8 mouse cellular contexts compared by ENCODE assay signal in the genomic region with DNA sequence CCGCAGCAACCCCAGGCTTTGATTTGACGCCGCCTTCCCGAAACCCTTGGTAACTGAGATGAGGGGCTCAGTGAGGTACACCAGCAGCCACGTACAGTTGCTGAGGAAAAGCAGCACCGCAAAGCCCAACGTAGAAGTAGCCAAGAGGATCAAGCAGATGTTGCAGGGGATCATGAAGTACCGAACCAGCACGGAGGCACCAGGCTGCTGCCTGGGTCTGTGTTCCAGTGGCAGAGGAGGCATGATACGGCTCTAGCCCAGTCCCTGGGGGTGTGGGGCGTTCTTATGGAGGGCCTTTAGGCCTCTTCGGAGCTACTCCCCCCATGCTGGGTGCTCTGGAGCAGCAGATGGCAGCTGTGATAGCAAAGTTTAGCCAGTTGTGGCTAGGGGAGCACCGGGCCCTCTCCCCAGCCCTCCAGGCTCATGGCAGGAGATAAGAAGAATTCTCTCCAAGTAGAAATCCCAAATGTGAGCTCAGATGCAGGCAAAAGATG. TPM values are rescaled to one million over a fixed set of nuclear protein-coding genes. Genes with fewer than 3 reads are reported as not detected.
A peak's percentile ranks its signal among the peaks of the same experiment; 100 is the strongest.
DNase-seq lines count a peak whose midpoint lies in the region; ATAC-seq and TF ChIP-seq lines count a peak whose summit lies in the region.

No protein-coding gene starts in this region.

- H3K9ac ChIP-seq in kidney, embryonic 14.5 days (ENCODE audit: low read depth, low read length) = peak overlapping the region; percentile 54
- H3K9ac ChIP-seq in hindbrain, postnatal 0 days (replicated peaks; ENCODE audit: low read length) = peak overlapping the region; percentile 73
- H3K9ac ChIP-seq in midbrain, postnatal 0 days (replicated peaks; ENCODE audit: low read length, poor library complexity, severe bottlenecking) = peak overlapping the region; percentile 75

- peaks cover 45% of the 10 kb centered on the region for H3K4me1 ChIP-seq in kidney, embryonic 14.5 days (ENCODE audit: control insufficient read depth, insufficient read depth, low read length)
- H3K4me1 ChIP-seq in embryonic facial prominence, embryonic 10.5 days = peaks cover 66% of the 10 kb centered on the region
- H3K4me1 ChIP-seq in hindbrain, postnatal 0 days (ENCODE audit: insufficient read depth, low read length) = peaks cover 39% of the 10 kb centered on the region
- H3K4me1 ChIP-seq in midbrain, postnatal 0 days (ENCODE audit: insufficient read depth, low read length) = peaks cover 50% of the 10 kb centered on the region

- no peak for ATAC-seq in kidney, embryonic 14.5 days (ENCODE audit: low FRiP score, low TSS enrichment)
- peak; percentile 25; the same call in 1 of the 2 replicates for ATAC-seq in hindbrain, postnatal 0 days
- peak; percentile 17; the same call in 1 of the 2 replicates for ATAC-seq in midbrain, postnatal 0 days (ENCODE audit: low FRiP score)

- H3K9me3 ChIP-seq in kidney, embryonic 14.5 days (ENCODE audit: control insufficient read depth, low read length) = no peaks in the 10 kb centered on the region
- no peaks in the 10 kb centered on the region for H3K9me3 ChIP-seq in embryonic facial prominence, embryonic 10.5 days
- H3K9me3 ChIP-seq in hindbrain, postnatal 0 days (ENCODE audit: low read length) = no peaks in the 10 kb centered on the region
- H3K9me3 ChIP-seq in midbrain, postnatal 0 days (ENCODE audit: low read length) = no peaks in the 10 kb centered on the region

- H3K4me2 ChIP-seq in kidney, embryonic 14.5 days (replicated peaks; ENCODE audit: low read depth, low read length) = peak overlapping the region; percentile 32
- H3K4me2 ChIP-seq in hindbrain, postnatal 0 days (ENCODE audit: low read depth, low read length) = peak overlapping the region; percentile 68
- H3K4me2 ChIP-seq in midbrain, postnatal 0 days (ENCODE audit: low read depth, low read length, poor library complexity, severe bottlenecking) = peak overlapping the region; percentile 85

- peak overlapping the region; percentile 32; the same call in 1 of the 2 replicates for H3K27ac ChIP-seq in kidney, embryonic 14.5 days (ENCODE audit: low read depth, low read length)
- peak overlapping the region; percentile 86 for H3K27ac ChIP-seq in embryonic facial prominence, embryonic 10.5 days (replicated peaks)
- peak overlapping the region; percentile 86 for H3K27ac ChIP-seq in hindbrain, postnatal 0 days
- H3K27ac ChIP-seq in midbrain, postnatal 0 days (ENCODE audit: low read depth, low read length) = peak overlapping the region; percentile 91

- H3K4me3 ChIP-seq in kidney, embryonic 14.5 days (ENCODE audit: low read length) = peak overlapping the region; percentile 23; the same call in 1 of the 2 replicates
- H3K4me3 ChIP-seq in embryonic facial prominence, embryonic 10.5 days = peak overlapping the region; percentile 56
- peak overlapping the region; percentile 47 for H3K4me3 ChIP-seq in hindbrain, postnatal 0 days (ENCODE audit: low read length)
- peak overlapping the region; percentile 54 for H3K4me3 ChIP-seq in midbrain, postnatal 0 days (ENCODE audit: low read depth, low read length)

- no peak for DNase-seq in kidney, adult 9 months
- DNase-seq in embryonic facial prominence, embryonic 10.5 days (ENCODE audit: low spot score) = no peak
- peak; percentile 30 for DNase-seq in hindbrain, postnatal 0 days (ENCODE audit: low spot score)
- peak; percentile 8 for DNase-seq in midbrain, postnatal 0 days (ENCODE audit: low spot score)
- no peak for DNase-seq in embryo, embryonic 10 days (ENCODE audit: low spot score)
- no peak for DNase-seq in B cell, adult 2 months
- no peak for DNase-seq in urinary bladder, adult 2 months (ENCODE audit: low spot score)

- H3K27me3 ChIP-seq in kidney, embryonic 14.5 days (ENCODE audit: control insufficient read depth, insufficient read depth, low read length) = no peaks in the 10 kb centered on the region
- no peaks in the 10 kb centered on the region for H3K27me3 ChIP-seq in embryonic facial prominence, embryonic 10.5 days (replicated peaks; ENCODE audit: low read depth, poor library complexity, severe bottlenecking)
- H3K27me3 ChIP-seq in hindbrain, postnatal 0 days (ENCODE audit: insufficient read depth, low read length) = no peaks in the 10 kb centered on the region
- H3K27me3 ChIP-seq in midbrain, postnatal 0 days (ENCODE audit: insufficient read depth, low read length) = no peaks in the 10 kb centered on the region

- no peak for TF ChIP-seq CTCF in hindbrain, postnatal 0 days (IDR thresholded peaks at IDR 0.05; ENCODE audit: low read depth)
- no peak for TF ChIP-seq CTCF in midbrain, postnatal 0 days (IDR thresholded peaks at IDR 0.05)

- WGBS in kidney, embryonic 14.5 days = 79% methylated on average over 13 of the region's 13 CpGs
- WGBS in embryonic facial prominence, embryonic 10.5 days = 74% methylated on average over 13 of the region's 13 CpGs
- WGBS in hindbrain, postnatal 0 days = 44% methylated on average over 13 of the region's 13 CpGs
- 17% methylated on average over 13 of the region's 13 CpGs for WGBS in midbrain, postnatal 0 days

- peaks cover 35% of the 10 kb centered on the region for H3K36me3 ChIP-seq in kidney, embryonic 14.5 days (ENCODE audit: control insufficient read depth, insufficient read depth, low read length)
- H3K36me3 ChIP-seq in embryonic facial prominence, embryonic 10.5 days (replicated peaks) = peaks cover 68% of the 10 kb centered on the region
- no peaks in the 10 kb centered on the region for H3K36me3 ChIP-seq in hindbrain, postnatal 0 days (ENCODE audit: insufficient read depth, low read length)
- peaks cover 8% of the 10 kb centered on the region for H3K36me3 ChIP-seq in midbrain, postnatal 0 days (ENCODE audit: insufficient read depth, low read length)

RNA-seq across cellular contexts. Expression of gene Agrn, which starts 11.8 kb away (rescaled TPM):
- 61.6 and 83.9 TPM in 2 replicates for polyA plus RNA-seq in kidney, embryonic 14.5 days (2014; fragmentation: Nextera tagmentation; extraction: Ambion mirVana)
- polyA plus RNA-seq in embryonic facial prominence, embryonic 10.5 days (2016; fragmentation: Nextera tagmentation; extraction: Ambion mirVana) = 59.0 and 61.7 TPM in 2 replicates
- total RNA-seq in hindbrain, postnatal 0 days (2014; rRNA removed) = 273 and 295 TPM in 2 replicates
- polyA plus RNA-seq in hindbrain, postnatal 0 days (2015; fragmentation: Nextera tagmentation; extraction: Ambion mirVana) = 58.6 and 63.0 TPM in 2 replicates
- 303 and 333 TPM in 2 replicates for total RNA-seq in midbrain, postnatal 0 days (2014; rRNA removed)
- polyA plus RNA-seq in midbrain, postnatal 0 days (2015; fragmentation: Nextera tagmentation; extraction: Ambion mirVana) = 72.8 and 77.1 TPM in 2 replicates
- 124 and 139 TPM in 2 replicates for polyA plus RNA-seq in urinary bladder, adult 2 months (2012; rRNA removed)

RNA-seq across cellular contexts. Expression of gene Isg15, which starts 15.1 kb away (rescaled TPM):
- polyA plus RNA-seq in kidney, embryonic 14.5 days (2014; fragmentation: Nextera tagmentation; extraction: Ambion mirVana) = 0.36 TPM in 1 of 2 replicates, not detected in the other
- polyA plus RNA-seq in embryonic facial prominence, embryonic 10.5 days (2016; fragmentation: Nextera tagmentation; extraction: Ambion mirVana) = 0.34 and 0.47 TPM in 2 replicates
- 1.6 and 3.2 TPM in 2 replicates for total RNA-seq in hindbrain, postnatal 0 days (2014; rRNA removed)
- 4.5 and 5.2 TPM in 2 replicates for polyA plus RNA-seq in hindbrain, postnatal 0 days (2015; fragmentation: Nextera tagmentation; extraction: Ambion mirVana)
- total RNA-seq in midbrain, postnatal 0 days (2014; rRNA removed) = 1.7 and 2.3 TPM in 2 replicates
- 2.4 and 3.9 TPM in 2 replicates for polyA plus RNA-seq in midbrain, postnatal 0 days (2015; fragmentation: Nextera tagmentation; extraction: Ambion mirVana)
- 15.0 and 15.6 TPM in 2 replicates for polyA plus RNA-seq in urinary bladder, adult 2 months (2012; rRNA removed)

RNA-seq across cellular contexts. Expression of gene AW011738, which starts 17.6 kb away (rescaled TPM):
- polyA plus RNA-seq in kidney, embryonic 14.5 days (2014; fragmentation: Nextera tagmentation; extraction: Ambion mirVana) = 1.0 and 1.6 TPM in 2 replicates
- 2.2 and 2.7 TPM in 2 replicates for polyA plus RNA-seq in embryonic facial prominence, embryonic 10.5 days (2016; fragmentation: Nextera tagmentation; extraction: Ambion mirVana)
- 4.6 and 5.0 TPM in 2 replicates for total RNA-seq in hindbrain, postnatal 0 days (2014; rRNA removed)
- 3.7 and 4.0 TPM in 2 replicates for polyA plus RNA-seq in hindbrain, postnatal 0 days (2015; fragmentation: Nextera tagmentation; extraction: Ambion mirVana)
- total RNA-seq in midbrain, postnatal 0 days (2014; rRNA removed) = 7.5 and 8.2 TPM in 2 replicates
- polyA plus RNA-seq in midbrain, postnatal 0 days (2015; fragmentation: Nextera tagmentation; extraction: Ambion mirVana) = 3.5 and 3.7 TPM in 2 replicates
- polyA plus RNA-seq in urinary bladder, adult 2 months (2012; rRNA removed) = 3.0 and 3.1 TPM in 2 replicates

RNA-seq across cellular contexts. Expression of gene Perm1, which starts 30.2 kb away (rescaled TPM):
- 0.67 and 0.92 TPM in 2 replicates for polyA plus RNA-seq in kidney, embryonic 14.5 days (2014; fragmentation: Nextera tagmentation; extraction: Ambion mirVana)
- 0.60 and 0.65 TPM in 2 replicates for polyA plus RNA-seq in embryonic facial prominence, embryonic 10.5 days (2016; fragmentation: Nextera tagmentation; extraction: Ambion mirVana)
- total RNA-seq in hindbrain, postnatal 0 days (2014; rRNA removed) = 1.6 and 1.7 TPM in 2 replicates
- 1.2 and 1.3 TPM in 2 replicates for polyA plus RNA-seq in hindbrain, postnatal 0 days (2015; fragmentation: Nextera tagmentation; extraction: Ambion mirVana)
- total RNA-seq in midbrain, postnatal 0 days (2014; rRNA removed) = 1.9 and 2.0 TPM in 2 replicates
- 1.4 and 1.7 TPM in 2 replicates for polyA plus RNA-seq in midbrain, postnatal 0 days (2015; fragmentation: Nextera tagmentation; extraction: Ambion mirVana)
- polyA plus RNA-seq in urinary bladder, adult 2 months (2012; rRNA removed) = 0.10 and 0.18 TPM in 2 replicates

RNA-seq across cellular contexts. Expression of gene Plekhn1, which starts 49.2 kb away (rescaled TPM):
- 17.4 and 20.3 TPM in 2 replicates for polyA plus RNA-seq in kidney, embryonic 14.5 days (2014; fragmentation: Nextera tagmentation; extraction: Ambion mirVana)
- polyA plus RNA-seq in embryonic facial prominence, embryonic 10.5 days (2016; fragmentation: Nextera tagmentation; extraction: Ambion mirVana) = 22.5 and 23.9 TPM in 2 replicates
- total RNA-seq in hindbrain, postnatal 0 days (2014; rRNA removed) = 52.9 and 55.3 TPM in 2 replicates
- polyA plus RNA-seq in hindbrain, postnatal 0 days (2015; fragmentation: Nextera tagmentation; extraction: Ambion mirVana) = 19.6 and 19.7 TPM in 2 replicates
- total RNA-seq in midbrain, postnatal 0 days (2014; rRNA removed) = 46.6 and 46.7 TPM in 2 replicates
- 18.7 and 19.3 TPM in 2 replicates for polyA plus RNA-seq in midbrain, postnatal 0 days (2015; fragmentation: Nextera tagmentation; extraction: Ambion mirVana)
- 86.6 and 88.2 TPM in 2 replicates for polyA plus RNA-seq in urinary bladder, adult 2 months (2012; rRNA removed)

Comparison
In these comparisons a context has a peak if more than half of its experiments do, and no peak if none do; other contexts are left out.
1. H3K27ac ChIP-seq: peak in every context shown above with its lines; median percentile 91 in midbrain, postnatal 0 days; 86 in embryonic facial prominence, embryonic 10.5 days; 86 in hindbrain, postnatal 0 days; 32 in kidney, embryonic 14.5 days.
2. H3K4me2 ChIP-seq: peak in every context shown above with its lines; median percentile 85 in midbrain, postnatal 0 days; 68 in hindbrain, postnatal 0 days; 32 in kidney, embryonic 14.5 days.
3. DNase-seq: peak in hindbrain, postnatal 0 days (single experiment) and midbrain, postnatal 0 days (single experiment); none in kidney, adult 9 months (single experiment), embryonic facial prominence, embryonic 10.5 days (single experiment), embryo, embryonic 10 days (single experiment), B cell, adult 2 months (0 of 2) and urinary bladder, adult 2 months (single experiment).
4. Peak in every context shown above with its lines, with median percentiles within 50 percentile points of each other: H3K4me3 ChIP-seq and H3K9ac ChIP-seq.